Mouse (Mus musculus) Patski (cell line): ENCODE measurements at regions not wholly inside any gene's neighbourhood (a gene's known extent, or its start where the extent isn't known, plus 50 kb on each side); places are given as distances from the start of the nearest gene placed in this dataset.

Experiments
- ATAC-seq: fragments of 100-300 bp; one replicate; pipeline ENCODE4 v1.8.0; 2021
- CTCF ChIA-PET: fragments of 350-600 bp; sonication (Branson Sonifier 250); formaldehyde crosslinking; loops from one replicate; lab custom pipeline; 2022; ENCODE audit warnings: inconsistent platforms; lab: Charles Lee
- POLR2A ChIA-PET: fragments of 350-600 bp; sonication (Branson Sonifier 250); formaldehyde crosslinking; loops from one replicate; lab custom pipeline; 2022; ENCODE audit warnings: antibody characterized with exemption, inconsistent platforms; lab: Charles Lee
- DNase-seq: peaks from one replicate; pipeline ENCODE4 v3.0.0-alpha.2; 2011; ENCODE audit warnings: low read depth, low spot score
- H3K27me3 ChIP-seq: fragments of 371-371 bp; one replicate; pipeline ENCODE4 v1.5.1; 2021
- CTCF ChIP-seq: fragments of 100-300 bp; IDR thresholded peaks from one replicate; pipeline ENCODE4 v1.5.1; 2021
- in situ Hi-C: fragments of 300-500 bp; cut with MboI; formaldehyde crosslinking; loops from 3 replicates; pipeline ENCODE4 v1.11.1; 2018; ENCODE audit warnings: low pct_unique_long_range_greater_than_20kb, mixed read lengths

- ChIA-PET CTCF (no interaction called here), POLR2A (no interaction called here)
- DNase-seq: no peak
- TF ChIP-seq CTCF: no peak
- ATAC-seq: no peak
- in situ Hi-C loops: no loop called here
- H3K27me3 ChIP-seq: peaks cover 5% of the 10 kb centered on the region
Measured at GRCm38 (mm10) chr4:33687434-33687833, 237.0 kb upstream of the Cnr1 start.

GRCm38 (mm10) chr4:33693441-33693840, 231.0 kb upstream of the Cnr1 start:
- ATAC-seq: no peak
- in situ Hi-C loops: no loop called here
- no peak for TF ChIP-seq CTCF
- H3K27me3 ChIP-seq: peaks cover 5% of the 10 kb centered on the region
- DNase-seq: no peak
- CTCF ChIA-PET: no interaction called here
- POLR2A ChIA-PET: no interaction called here

GRCm38 (mm10) chr4:33696969-33697368, 227.4 kb upstream of the Cnr1 start:
- TF ChIP-seq CTCF: no peak
- ChIA-PET CTCF (no interaction called here), POLR2A (no interaction called here)
- H3K27me3 ChIP-seq: peaks cover 5% of the 10 kb centered on the region
- ATAC-seq (no peak), DNase-seq (no peak)
- in situ Hi-C loops: no loop called here

GRCm38 (mm10) chr4:33702028-33702666, 222.2 kb upstream of the Cnr1 start:
- ChIA-PET POLR2A (no interaction called here), CTCF (no interaction called here)
- no peaks in the 10 kb centered on the region for H3K27me3 ChIP-seq
- no peak for DNase-seq
- no peak for ATAC-seq
- in situ Hi-C loops: no loop called here
- no peak for TF ChIP-seq CTCF

GRCm38 (mm10) chr4:33705722-33706121, 218.7 kb upstream of the Cnr1 start:
- no peak for DNase-seq
- H3K27me3 ChIP-seq: no peaks in the 10 kb centered on the region
- CTCF ChIA-PET: no interaction called here
- TF ChIP-seq CTCF: no peak
- in situ Hi-C loops: no loop called here
- POLR2A ChIA-PET: interaction anchor here (0.6 kb wide), 1 partner anchor 171 kb away, joined by 6 read pairs; no protein-coding TSS in a partner anchor
- no peak for ATAC-seq

- no peak for TF ChIP-seq CTCF
- ChIA-PET POLR2A (no interaction called here), CTCF (no interaction called here)
- no peaks in the 10 kb centered on the region for H3K27me3 ChIP-seq
- in situ Hi-C loops: no loop called here
- ATAC-seq: no peak
- DNase-seq: no peak
Measured at GRCm38 (mm10) chr4:33706785-33707184, 217.6 kb upstream of the Cnr1 start.

GRCm38 (mm10) chr4:33716475-33717117, 207.8 kb upstream of the Cnr1 start:
- POLR2A ChIA-PET: no interaction called here
- H3K27me3 ChIP-seq: no peaks in the 10 kb centered on the region
- no peak for TF ChIP-seq CTCF
- in situ Hi-C loops: no loop called here
- ATAC-seq: no peak
- DNase-seq: no peak
- CTCF ChIA-PET: no interaction called here

- ChIA-PET POLR2A (no interaction called here), CTCF (interaction anchor here (0.9 to 1.4 kb wide), 2 partner anchors 10 to 12 kb away, joined by 3 read pairs; no protein-coding TSS in a partner anchor)
- H3K27me3 ChIP-seq: no peaks in the 10 kb centered on the region
- DNase-seq (no peak), ATAC-seq (no peak)
- in situ Hi-C loops: no loop called here
- TF ChIP-seq CTCF: no peak
Measured at GRCm38 (mm10) chr4:33720972-33721371, 203.4 kb upstream of the Cnr1 start.

- DNase-seq: no peak
- H3K27me3 ChIP-seq: no peaks in the 10 kb centered on the region
- ChIA-PET CTCF (interaction anchor here (0.9 to 1.4 kb wide), 3 partner anchors 9 to 14 kb away, joined by 3 read pairs; no protein-coding TSS in a partner anchor), POLR2A (no interaction called here)
- ATAC-seq: no peak
- no peak for TF ChIP-seq CTCF
- in situ Hi-C loops: no loop called here
Measured at GRCm38 (mm10) chr4:33721971-33722370, 202.4 kb upstream of the Cnr1 start.

- TF ChIP-seq CTCF: no peak
- H3K27me3 ChIP-seq: no peaks in the 10 kb centered on the region
- ChIA-PET CTCF (interaction anchor here (0.8 kb wide), 1 partner anchor 10 kb away, joined by 3 read pairs; no protein-coding TSS in a partner anchor), POLR2A (no interaction called here)
- in situ Hi-C loops: no loop called here
- ATAC-seq: no peak
- DNase-seq: no peak
Measured at GRCm38 (mm10) chr4:33731837-33732236, 192.6 kb upstream of the Cnr1 start.

- POLR2A ChIA-PET: no interaction called here
- in situ Hi-C loops: no loop called here
- CTCF ChIA-PET: interaction anchor here (0.9 kb wide), 1 partner anchor 13 kb away, joined by 3 read pairs; no protein-coding TSS in a partner anchor
- no peak for ATAC-seq
- no peak for TF ChIP-seq CTCF
- H3K27me3 ChIP-seq: no peaks in the 10 kb centered on the region
- DNase-seq: no peak
Measured at GRCm38 (mm10) chr4:33734923-33735322, 189.5 kb upstream of the Cnr1 start.
